Mouse (Mus musculus): ENCODE measurements around the gene Tnfrsf13c. TPM values are rescaled to one million over a fixed set of nuclear protein-coding genes. Genes with fewer than 3 reads are reported as not detected.

The Tnfrsf13c gene
- total RNA-seq, 2 experiments from 2014 or later, result 2.1 to 2.7 TPM

DNA sequence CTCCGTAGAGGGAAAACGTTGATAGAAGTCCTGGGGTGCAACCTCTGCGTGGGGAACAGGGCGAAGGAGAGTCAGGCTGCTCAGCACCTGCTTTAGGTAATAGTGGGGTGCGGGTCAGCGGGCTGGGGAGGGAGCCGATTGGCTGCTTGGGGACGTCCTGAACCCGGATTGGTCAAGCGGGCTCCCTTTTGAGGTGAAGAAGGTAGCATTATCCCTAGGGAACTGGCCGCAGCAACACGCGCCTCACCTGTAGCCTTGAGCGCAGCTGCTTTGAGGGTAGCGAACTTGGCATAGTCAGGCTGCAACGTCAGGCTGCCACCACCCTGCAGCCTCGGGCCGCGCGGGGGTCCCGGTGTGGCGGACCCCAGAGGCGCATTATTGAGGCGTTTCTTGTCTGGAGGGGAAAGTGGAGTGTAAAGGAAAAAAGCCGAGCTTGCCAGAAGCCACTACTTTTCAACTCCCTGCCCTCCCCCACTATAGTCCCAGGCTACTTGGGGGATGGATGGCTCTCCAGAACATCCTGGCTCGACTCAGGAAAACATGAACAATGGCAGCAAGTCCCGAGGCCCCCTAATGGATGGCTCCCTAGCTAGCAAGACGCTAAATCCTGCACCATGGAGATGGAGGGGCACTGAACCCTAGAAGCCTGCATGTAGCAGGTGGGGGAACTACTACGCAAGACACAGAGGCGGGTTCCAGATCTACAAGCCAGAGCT lies 16.5 kb downstream of the Tnfrsf13c start:
- DNase-seq, result no peak

DNA sequence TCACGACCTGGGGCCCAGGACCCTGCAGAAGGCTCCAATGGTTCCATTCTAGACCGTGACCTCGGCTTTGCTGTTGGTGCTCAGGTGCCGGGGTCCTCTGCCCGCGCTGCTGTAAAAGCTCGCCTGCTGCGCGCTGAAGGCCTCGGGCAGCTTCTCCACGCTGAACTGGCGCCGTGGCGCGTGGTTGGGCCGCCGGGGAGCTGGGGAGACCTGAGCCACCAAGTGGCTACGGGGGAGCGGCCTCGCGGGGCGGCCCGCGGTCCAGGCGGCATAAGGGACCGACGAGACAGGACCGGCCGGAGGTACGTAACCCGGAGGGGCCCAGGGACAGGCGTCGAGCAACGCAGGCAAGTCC lies 17.1 kb downstream of the Tnfrsf13c start:
- no peak for DNase-seq

GRCm38 (mm10) chr15:82206365-82207104 lies 17.6 kb downstream of the Tnfrsf13c start:
- DNase-seq, result peak; percentile 75

- DNase-seq, result no peak
Measured at GRCm38 (mm10) chr15:82204680-82205371, 19.3 kb downstream of the Tnfrsf13c start.

- no peak for DNase-seq
Measured at GRCm38 (mm10) chr15:82203611-82204351, 20.4 kb downstream of the Tnfrsf13c start.

- no peak for DNase-seq
Measured at GRCm38 (mm10) chr15:82203090-82203489, 21.1 kb downstream of the Tnfrsf13c start.

DNA sequence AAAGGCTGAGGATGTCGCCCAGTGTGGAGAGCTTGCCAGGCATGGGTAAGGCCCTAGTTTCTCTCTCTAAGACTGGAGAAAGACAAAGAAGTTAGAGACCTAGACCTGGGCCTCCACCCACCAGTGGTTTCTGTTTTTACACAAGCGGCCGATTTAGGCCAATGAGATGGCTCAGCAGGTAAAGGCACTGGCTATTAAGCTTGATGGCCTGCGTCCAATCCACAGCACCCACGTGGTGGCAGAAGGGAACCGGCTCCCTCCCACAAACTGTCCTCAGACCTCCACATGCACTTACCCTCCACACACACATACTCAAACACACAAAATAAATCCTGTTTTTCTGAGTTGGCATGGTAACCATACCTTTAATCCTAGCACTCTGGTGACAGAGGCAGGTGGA lies 22.1 kb downstream of the Tnfrsf13c start:
- DNase-seq, result no peak

GRCm38 (mm10) chr15:82199546-82199945 lies 24.6 kb downstream of the Tnfrsf13c start:
- no peak for DNase-seq

DNA sequence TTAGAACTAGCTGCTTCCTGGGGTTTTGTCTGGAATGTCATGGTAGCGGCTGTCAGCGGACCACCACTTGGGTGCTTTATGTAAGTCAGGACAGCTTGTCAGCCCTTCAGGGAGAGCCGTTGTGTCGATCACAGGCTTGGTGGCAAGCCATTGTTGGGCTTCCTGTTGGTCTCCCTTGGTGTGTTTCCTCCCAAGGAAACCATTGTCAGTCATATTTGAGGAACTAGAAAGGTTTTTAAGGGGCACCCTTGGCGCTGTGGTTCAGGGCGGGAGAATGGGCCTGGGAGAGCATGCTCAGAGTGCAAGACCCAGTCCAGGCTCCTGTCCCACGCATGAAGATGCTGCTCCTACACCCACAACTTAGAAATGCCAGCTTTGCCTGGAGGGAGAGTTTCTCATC lies 25.8 kb downstream of the Tnfrsf13c start:
- no peak for DNase-seq

DNA sequence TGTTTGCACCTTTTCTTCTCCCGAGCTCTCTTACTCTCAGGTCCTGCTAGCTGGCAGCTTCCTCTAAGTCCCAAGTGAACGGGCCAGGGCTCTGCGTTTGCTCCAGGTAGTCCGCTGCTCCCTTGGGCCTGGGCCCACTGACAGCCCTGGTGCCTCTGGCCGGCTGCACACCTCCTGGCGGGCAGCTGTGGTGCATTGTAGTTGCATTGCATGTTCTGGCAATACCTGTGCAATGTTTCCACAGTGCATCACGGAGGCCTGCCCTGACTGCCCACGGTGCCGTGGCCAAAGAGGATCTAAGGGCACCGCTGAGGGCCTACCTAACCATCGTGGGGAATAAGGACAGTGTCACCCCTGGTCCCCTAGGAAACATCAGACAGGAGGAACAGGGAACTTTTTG lies 26.2 kb downstream of the Tnfrsf13c start:
- no peak for DNase-seq

DNA sequence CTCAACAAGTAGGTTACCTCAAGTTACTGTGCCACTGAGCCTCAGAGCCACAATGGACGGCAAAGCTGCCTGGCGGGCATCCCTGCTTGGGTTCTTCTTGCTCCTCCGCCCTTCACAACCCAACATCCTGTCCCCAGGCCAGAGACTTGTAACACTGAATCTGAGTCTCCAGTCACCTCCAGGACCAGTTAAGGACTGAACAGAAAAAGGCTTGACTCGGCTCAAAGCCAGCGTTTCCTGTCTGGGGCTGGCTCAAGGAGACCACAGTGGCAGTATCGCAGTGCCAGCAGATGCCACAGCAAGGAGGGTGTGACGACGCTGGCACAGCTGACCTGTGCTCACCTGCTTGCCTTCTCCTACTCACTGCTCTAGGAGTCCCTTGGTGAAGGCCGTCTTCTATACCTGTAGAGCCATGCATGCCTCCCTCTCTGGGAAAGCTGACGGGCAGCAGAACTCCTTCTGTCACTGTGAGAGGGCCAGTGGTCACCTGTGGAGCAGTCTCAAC lies 26.9 kb downstream of the Tnfrsf13c start:
- DNase-seq, result no peak

DNA sequence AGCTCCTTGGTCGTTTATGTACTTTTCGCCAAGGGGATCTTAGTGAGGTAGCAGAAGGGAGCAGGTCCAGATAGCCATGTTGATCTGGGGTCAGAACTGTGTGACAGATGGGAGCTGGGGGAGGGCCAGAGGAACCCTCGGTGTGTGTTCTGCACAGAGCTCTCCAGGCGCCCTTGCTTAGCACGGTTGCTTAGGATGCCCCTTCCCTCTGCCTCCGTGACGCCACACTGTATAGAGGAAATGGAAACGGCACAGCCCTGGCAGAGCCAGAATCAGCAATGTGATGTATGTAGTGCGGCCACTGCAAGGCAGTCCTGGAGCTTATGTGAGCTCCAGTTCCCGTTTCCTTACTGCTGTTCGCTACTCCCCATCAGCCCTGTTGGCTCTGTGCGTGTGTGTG lies 27.9 kb downstream of the Tnfrsf13c start:
- DNase-seq, result no peak

- DNase-seq, result no peak
Measured at GRCm38 (mm10) chr15:82192617-82193016, 31.6 kb downstream of the Tnfrsf13c start.

DNA sequence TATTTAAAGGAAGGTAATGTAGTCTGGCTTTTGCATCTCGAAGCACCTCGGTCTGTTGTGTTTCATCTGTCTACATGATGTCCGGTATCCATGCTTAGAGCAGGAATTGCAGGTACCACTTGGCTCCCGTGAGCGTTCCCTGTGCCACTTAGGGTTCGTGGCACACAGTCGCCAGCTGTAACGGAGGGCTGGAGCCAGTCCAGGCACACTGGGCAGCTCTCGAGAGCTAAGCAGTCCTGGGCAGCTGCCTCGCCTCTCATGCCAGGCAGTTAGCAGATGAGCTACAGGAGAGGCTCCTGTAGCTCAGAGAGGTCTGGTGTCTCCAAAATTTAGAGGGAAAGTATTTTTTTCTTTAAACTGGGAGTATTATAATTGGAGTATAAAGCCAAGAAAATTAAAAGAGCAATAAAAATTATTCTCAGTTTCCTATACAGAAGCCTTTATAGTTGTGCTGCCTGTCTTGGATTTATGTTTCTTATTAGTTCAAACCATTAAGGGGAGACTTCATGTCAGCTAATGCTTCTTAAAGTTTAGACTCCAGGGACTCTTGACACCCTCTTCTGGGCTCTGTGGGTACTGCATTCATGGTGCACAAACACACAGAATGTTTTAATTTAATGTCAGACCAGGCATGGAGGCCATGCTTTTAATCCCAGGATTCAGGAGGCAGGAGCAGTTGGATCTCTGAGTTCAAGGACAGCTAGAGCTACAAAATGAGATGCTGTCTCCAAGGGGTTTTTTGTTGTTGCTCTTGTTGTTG lies 35.5 kb downstream of the Tnfrsf13c start:
- peak; percentile 58 for DNase-seq

- DNase-seq, result no peak
Measured at GRCm38 (mm10) chr15:82187924-82188323, 36.2 kb downstream of the Tnfrsf13c start.

- DNase-seq, result no peak
Measured at GRCm38 (mm10) chr15:82187401-82187800, 36.8 kb downstream of the Tnfrsf13c start.

GRCm38 (mm10) chr15:82186931-82187330 lies 37.2 kb downstream of the Tnfrsf13c start:
- no peak for DNase-seq

- DNase-seq, result no peak
Measured at GRCm38 (mm10) chr15:82186131-82186530, 38.0 kb downstream of the Tnfrsf13c start.

DNA sequence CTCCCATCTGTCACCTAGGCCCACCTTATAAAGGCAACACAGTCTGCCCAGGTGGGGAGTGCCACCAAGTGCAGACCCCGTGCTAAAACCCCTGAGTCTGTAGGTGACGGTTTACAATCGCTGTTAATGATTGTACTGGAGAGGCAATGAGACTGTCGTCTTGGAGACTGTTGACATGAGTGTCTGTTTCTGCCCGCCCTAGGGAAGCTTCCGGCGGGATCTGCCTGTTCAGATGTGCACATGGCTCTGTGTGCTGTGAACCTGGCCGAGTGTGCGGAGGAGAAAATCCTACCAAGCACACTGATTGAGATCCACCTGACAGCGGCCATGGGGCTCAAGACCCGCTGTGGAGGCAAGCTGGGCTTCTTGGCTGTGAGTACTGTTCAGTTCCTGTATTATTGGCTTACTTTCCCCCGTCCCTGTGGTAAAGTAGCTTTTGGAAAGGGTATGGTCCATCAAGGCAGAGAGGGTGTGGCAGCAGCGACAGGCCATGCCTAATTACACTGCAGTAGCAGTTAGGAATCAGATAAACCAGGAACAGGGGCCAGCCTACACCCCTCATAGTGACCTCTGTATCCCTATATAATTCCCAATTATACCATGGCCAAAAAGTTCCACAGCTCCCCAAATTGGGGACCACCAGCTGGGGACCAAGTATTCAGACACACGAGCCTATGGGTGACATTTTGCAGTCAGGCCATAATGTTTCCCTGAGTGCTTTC lies 38.9 kb downstream of the Tnfrsf13c start:
- no peak for DNase-seq

- DNase-seq, result no peak
Measured at GRCm38 (mm10) chr15:82184656-82185055, 39.5 kb downstream of the Tnfrsf13c start.

DNA sequence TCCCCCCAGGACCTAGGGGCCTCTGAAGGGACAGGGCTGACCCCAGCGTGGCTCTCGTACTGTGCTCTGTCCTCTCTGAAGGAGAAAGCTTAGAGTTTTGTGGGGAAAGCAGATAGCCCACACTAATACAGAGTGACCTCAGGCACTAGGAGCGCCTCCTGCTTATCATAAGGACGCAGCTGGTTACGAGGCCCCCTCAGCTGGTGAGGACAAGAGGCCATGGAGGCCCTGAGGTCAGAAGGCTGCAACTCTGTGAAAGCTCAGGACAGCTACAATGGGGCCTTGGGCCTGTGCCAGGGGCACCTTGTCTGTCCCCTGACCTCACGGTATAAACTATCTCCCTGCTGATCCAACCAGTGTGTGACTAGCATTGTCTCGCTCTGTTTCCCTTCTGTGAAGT lies 40.0 kb downstream of the Tnfrsf13c start:
- DNase-seq, result no peak

Measured in adrenal gland, postnatal 10 days (tissue).